Mouse (Mus musculus): ENCODE measurements around the gene Laptm5. TPM values are rescaled to one million over a fixed set of nuclear protein-coding genes. Genes with fewer than 3 reads are reported as not detected.

The Laptm5 gene
- total RNA-seq (2021) = 1 to 10 TPM; 2.7 to 6.0 TPM
- long read RNA-seq, experiment 1, partial matches to known transcripts = 0 of 2 reads
- long read RNA-seq, experiment 1, other reads (novel, unspliced or antisense) = 2 of 2 reads
- long read RNA-seq, experiment 2, partial matches to known transcripts = 0 of 2 reads
- long read RNA-seq, experiment 2, other reads (novel, unspliced or antisense) = 1 of 2 reads

- no peak for DNase-seq (ENCODE audit: low spot score)
These were observed at the start of gene Laptm5 for GRCm38 (mm10) chr4:130913077-130913476. Gene Laptm5 (plus strand): TSS chr4:130913125.

- no peak for DNase-seq (ENCODE audit: low spot score)
These were observed 47.5 kb upstream of the Laptm5 start for GRCm38 (mm10) chr4:130865460-130865859.

GRCm38 (mm10) chr4:130865901-130866371 lies 47.0 kb upstream of the Laptm5 start:
- no peak for DNase-seq (ENCODE audit: low spot score)

DNA sequence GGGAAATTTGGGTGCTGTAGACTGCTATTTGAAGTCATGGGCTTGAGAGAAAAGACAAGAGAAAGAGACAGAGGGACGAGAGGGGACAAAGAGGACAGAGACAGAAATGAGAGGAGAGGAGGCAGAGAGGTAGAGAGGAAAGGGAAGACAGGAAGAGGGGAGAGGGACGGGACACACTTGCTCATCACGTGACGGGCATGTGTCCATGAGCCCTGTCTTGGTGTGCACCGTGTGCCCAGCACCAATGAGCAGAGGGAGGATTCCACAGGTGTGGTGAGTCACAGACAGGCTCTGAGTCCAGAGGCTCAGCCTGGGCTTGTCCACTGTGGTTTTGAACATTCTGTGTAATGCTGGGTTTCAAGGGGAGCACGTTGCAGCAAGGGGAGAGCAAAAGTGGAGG lies 45.0 kb upstream of the Laptm5 start:
- DNase-seq (ENCODE audit: low spot score) = no peak

DNA sequence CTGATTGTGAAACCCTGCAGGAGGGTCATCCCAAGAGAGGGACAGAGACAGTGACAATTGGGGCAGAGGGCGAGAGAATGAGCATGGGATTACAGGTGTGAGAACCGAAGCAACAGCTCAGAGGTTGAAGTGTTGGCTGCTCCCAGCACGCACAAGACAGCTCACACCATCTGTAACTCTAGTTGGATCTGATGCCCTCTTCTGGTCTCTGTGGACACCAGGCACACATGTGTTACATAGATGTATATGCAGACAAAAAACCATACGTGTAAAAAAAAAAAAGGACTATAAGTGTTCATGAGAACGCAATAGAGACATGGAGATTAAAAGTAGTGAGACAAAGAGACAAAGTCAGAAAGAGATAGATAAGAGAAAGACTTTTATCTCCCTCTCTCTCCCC lies 44.1 kb upstream of the Laptm5 start:
- DNase-seq (ENCODE audit: low spot score) = no peak

- no peak for DNase-seq (ENCODE audit: low spot score)
These were observed 40.5 kb upstream of the Laptm5 start for GRCm38 (mm10) chr4:130872414-130872813.

- no peak for DNase-seq (ENCODE audit: low spot score)
These were observed 39.5 kb upstream of the Laptm5 start for GRCm38 (mm10) chr4:130873440-130873839.

GRCm38 (mm10) chr4:130874601-130875000 lies 38.3 kb upstream of the Laptm5 start:
- peak; percentile 40 for DNase-seq (ENCODE audit: low spot score)

DNA sequence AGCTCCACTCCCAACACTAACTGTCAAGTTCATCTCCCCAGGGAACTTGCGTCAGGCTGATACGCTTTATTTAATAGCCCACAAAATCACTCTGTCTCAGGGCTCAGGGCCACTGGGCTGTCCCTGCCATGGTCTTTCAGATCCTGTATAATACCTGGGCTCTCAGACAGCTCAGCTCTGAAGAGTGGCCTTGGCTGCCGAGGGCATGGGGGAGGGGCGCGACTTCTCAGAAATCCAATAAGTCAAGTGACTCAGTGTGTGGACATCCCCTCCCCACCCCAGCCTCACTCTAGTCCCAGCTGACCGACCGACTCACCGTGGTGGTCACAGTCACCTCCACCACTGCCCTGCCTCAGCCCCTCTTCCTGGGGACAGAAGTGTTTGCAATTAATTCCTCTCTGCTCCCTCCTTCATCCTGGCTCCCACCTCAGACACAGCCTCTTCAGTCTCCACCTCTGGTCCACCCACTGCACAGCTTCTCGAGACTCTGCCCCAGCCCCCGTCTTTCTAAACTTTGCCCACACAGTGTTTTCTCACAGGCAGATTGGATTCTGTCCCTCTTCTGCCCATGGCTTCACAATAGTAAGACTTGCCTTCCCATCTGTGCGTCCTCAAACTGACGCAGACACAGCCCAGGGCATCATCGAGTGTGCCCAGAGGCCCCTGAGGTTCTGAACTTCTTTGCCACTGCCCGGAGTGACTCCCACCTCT lies 36.8 kb upstream of the Laptm5 start:
- DNase-seq (ENCODE audit: low spot score) = no peak

- DNase-seq (ENCODE audit: low spot score) = peak; percentile 87
These were observed 34.5 kb upstream of the Laptm5 start for GRCm38 (mm10) chr4:130878273-130879047.

GRCm38 (mm10) chr4:130879048-130879384 lies 33.9 kb upstream of the Laptm5 start:
- no peak for DNase-seq (ENCODE audit: low spot score)

DNA sequence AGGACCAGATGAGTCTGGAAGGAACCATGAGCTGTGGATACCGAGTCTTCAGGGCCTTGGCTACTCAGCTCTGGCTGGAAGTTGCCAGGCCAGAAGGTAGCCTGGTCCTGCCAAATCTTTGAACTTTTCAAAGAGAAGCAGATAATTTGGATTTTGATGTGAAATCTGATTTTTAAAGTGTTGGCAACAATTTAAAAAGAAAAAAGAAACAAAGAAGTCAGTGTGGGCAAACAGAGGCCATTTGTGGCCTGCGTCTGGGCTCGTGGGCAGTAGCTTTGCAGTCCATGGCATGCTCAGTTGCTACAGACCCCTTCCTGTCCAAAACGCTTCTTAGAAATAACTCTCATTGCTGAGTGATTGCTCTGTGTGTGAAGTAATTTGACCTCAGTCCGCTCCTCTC lies 31.6 kb upstream of the Laptm5 start:
- DNase-seq (ENCODE audit: low spot score) = no peak

DNA sequence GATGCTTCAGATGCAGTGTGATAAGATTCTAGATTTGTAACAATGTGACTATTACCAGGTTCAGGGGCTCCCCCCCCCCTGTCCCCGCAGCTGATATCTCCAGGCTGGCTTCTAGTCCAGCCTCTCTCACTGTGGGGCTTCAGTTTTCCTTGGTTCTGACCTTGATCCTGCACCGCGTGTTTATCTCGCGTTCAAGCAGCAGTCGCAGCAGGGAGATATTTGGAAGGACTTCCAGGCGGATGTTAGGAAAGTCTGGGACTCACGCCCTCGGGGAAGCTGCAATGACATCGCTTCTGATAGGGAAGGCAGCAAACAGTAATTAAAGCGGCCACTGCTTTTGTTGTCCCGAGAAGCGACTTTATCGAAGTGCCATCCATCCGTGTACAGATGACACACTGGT lies 30.2 kb upstream of the Laptm5 start:
- no peak for DNase-seq (ENCODE audit: low spot score)

GRCm38 (mm10) chr4:130883820-130884533 lies 28.9 kb upstream of the Laptm5 start:
- no peak for DNase-seq (ENCODE audit: low spot score)

DNA sequence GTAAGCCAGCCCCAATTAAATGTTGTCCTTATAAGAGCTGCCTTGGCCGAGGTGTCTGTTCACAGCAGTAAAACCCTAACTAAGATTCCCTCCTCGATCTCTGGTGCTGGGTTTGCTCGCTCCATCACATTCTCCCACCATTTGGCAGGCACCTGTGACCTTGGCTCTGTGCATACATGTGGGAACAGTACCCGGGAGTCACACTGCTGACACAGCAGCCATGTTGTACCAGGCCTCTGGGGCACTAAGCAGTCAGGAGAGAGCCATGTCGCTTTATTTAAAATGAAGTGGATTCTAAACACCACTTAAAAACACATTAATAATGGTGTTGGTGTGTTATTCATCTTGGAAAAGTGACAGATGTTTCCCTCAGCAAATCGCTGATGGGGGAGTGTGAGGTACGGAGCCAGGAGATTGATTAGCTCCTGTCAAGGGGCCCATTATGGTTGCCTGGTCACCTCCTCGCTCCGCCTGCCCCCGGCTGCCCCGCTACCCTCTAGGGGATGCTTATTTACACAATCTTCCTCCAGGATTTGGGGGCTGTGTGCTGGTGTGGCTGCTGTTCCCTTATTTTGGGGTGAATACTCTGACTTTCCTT lies 25.7 kb upstream of the Laptm5 start:
- no peak for DNase-seq (ENCODE audit: low spot score)

DNA sequence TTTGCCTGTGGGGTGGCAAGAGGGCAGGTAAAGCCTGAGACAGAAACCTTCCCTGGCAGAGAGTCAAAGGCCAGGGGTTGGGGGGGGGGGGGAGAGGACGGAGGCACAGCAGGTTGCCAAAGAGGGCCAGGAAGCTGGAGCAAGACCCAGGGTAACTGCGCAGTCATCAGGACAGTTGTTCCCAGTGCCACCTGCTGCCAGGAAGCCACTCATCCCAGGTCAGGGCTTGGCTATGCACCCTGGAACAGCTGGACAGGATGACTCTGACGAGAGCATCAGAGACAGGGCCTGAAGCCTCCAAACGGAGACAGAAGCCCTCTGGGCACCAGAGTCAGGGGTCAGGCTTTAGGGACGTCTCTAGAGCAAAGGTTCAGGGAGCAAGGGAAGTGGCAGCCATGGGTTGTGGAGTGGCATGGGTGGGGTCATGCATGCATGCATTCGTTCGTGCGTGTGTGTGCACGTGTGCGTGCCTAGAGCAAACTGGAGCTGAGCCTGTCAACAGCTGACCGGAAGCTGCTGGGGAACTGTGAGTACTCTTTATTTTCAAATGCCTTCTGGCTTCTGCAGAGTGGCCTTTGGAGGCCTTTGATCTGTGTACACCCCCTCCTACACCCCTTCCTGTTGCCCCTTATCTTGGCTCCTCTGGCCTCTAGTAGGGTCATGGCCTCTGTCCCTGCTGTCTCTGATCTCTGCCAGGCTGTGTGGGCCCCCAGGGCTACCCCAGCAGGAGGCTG lies 23.0 kb upstream of the Laptm5 start:
- DNase-seq (ENCODE audit: low spot score) = no peak

DNA sequence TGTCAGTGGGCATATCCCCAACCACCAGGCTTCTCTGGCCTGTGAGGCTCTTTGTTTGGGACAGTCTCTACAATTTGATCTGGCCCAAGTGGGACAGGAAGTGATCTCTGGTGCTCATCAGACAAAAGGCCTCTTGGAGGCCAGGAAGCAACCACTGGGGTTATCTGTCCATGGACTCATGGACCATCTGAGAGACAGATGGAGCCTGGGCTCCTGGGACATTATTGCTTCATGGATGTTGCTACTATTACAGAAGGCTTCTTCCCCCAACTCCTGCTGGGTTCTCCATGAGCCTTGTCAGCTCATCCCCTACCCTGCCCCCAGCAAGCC lies 22.4 kb upstream of the Laptm5 start:
- DNase-seq (ENCODE audit: low spot score) = no peak

DNA sequence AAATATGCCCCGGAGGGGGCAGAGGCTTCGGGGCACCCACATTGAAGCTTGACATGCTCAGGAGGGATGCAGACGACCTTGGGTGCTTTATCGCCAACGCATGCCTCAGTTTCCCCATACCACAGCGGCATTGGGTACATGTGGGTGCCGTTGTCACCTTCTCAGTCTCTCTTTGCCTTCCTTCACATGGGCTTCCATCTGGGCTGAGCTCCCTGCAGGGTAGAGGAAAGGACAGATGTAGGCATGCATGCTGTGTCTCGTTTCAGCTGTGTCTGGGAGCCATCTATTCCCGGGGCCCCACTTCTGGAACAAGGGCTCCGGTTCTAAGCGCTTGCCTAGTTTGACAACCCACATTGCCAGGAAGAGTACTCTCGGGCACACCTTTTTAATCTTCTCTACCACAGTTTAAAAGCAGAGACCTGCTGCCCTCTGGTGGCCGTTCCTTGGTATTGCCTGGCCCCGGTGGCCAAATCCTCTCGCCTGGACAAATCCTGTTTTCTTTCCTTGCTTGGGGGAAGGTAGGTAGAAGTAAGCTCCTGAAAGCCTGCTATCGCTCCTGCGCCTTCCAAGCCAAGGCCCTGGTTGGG lies 20.8 kb upstream of the Laptm5 start:
- DNase-seq (ENCODE audit: low spot score) = peak; percentile 70

GRCm38 (mm10) chr4:130893688-130894087 lies 19.2 kb upstream of the Laptm5 start:
- no peak for DNase-seq (ENCODE audit: low spot score)

GRCm38 (mm10) chr4:130895701-130896100 lies 17.2 kb upstream of the Laptm5 start:
- no peak for DNase-seq (ENCODE audit: low spot score)

GRCm38 (mm10) chr4:130896372-130896771 lies 16.6 kb upstream of the Laptm5 start:
- peak; percentile 43 for DNase-seq (ENCODE audit: low spot score)

Measured in gastrocnemius, adult 18-20 months (tissue).